Mouse (Mus musculus) cerebellum, postnatal 10 days (tissue): ENCODE measurements at regions not wholly inside any gene's neighbourhood (a gene's known extent, or its start where the extent isn't known, plus 50 kb on each side); places are given as distances from the start of the nearest gene placed in this dataset.

Source experiments
- DNase-seq, 2 experiments: peaks; one replicate each; pipeline ENCODE4 v3.0.0; 2021; ENCODE audit warnings: mixed read lengths in 2 of 2

GRCm38 (mm10) chrX:62832741-62833140 lies 364.9 kb downstream of the 4931400O07Rik start:
- peak; percentile 88 for DNase-seq
